Mouse (Mus musculus) adrenal gland, postnatal 25 days (tissue): ENCODE results near the gene Ccdc6. TPM values are rescaled to one million over a fixed set of nuclear protein-coding genes. Genes with fewer than 3 reads are reported as not detected.

ENCODE experiments used
- DNase-seq: peaks from one replicate; pipeline ENCODE4 v3.0.0; 2021; ENCODE audit warnings: mixed read lengths
- total RNA-seq: library from RNA; stranded (reverse); gene quantifications from 2 replicates; pipeline ENCODE4 v1.2.3, GENCODE M21; 2021

Ccdc6 gene
- total RNA-seq, 1 experiment from 2014 or later: 50.0 TPM

DNA sequence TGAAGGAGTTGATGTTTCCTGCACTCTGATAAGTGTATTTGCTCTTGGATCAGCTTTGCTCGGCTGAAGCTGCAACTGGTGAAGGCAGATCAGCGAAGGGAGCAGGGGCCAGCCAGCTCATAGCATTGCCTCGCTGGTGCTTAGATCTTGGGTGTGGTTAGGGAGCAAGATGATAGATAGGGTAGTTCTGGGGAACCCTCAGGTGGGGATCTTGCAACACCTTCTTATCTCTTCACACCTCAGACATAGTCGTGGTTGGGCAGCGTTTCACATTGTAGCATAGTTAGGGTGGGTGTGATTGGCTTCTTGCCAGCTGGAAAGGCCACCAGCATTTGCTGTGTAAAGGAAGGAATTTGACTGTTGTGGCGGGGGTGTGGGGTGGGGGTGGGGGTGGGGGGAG, 36.3 kb downstream of the Ccdc6 start:
- no peak for DNase-seq

DNA sequence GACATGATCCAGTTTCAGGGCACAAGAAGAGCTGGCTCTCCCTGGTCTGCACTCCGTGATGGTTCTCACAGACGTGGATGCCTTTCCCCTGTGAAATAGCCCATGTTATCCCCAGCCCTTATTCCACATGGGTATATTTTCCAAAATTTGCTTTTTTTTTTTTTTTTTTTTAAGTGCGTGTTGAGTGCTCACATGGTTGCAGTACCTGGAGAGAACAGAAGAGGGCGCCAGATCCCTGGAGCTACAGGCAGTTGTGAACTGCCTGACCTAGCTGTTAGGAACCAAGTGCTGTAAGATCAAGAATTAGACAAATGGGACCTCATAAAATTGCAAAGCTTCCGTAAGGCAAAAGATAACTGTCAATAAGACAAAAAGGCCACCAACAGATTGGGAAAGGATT, 38.8 kb downstream of the Ccdc6 start:
- DNase-seq: peak; percentile 33

DNA sequence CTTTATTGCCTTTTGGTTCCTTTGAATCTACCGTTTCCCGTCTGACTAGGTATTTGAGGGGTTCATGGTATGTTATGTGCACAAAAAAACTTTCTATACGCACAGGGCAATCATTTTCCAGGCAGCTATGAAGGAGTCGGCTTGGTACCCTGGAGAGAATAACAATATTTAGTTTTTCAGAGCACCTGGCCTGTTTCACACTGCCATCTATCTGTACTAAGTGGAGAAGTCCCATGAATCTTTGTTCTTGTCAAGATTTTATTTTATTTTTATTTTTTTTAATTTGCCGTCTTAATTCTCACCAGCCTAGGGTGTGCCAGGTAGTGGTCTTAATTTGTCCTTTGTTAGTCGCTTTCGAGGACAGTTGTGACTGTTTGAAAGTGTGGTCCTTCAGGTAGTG, 40.7 kb downstream of the Ccdc6 start:
- DNase-seq: no peak

DNA sequence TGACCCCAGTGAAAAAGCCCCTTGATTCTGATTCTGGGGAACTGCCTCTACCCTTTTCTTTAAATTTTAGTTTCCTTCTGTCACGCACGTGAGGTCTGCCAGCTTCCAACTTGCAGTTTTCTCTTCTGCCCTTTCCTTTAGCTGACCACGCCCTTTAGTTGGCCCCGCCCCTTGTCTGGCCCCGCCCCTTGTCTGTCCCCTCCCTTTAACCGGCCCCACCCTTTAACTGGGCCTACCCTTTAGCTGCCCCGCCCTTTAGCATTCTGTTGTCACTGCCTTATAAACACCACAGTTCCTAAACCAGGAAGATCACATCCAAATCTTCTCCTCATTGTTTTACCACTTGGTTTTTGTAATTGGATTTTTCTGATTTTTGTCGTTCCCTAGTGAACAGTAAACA, 41.2 kb downstream of the Ccdc6 start:
- no peak for DNase-seq

DNA sequence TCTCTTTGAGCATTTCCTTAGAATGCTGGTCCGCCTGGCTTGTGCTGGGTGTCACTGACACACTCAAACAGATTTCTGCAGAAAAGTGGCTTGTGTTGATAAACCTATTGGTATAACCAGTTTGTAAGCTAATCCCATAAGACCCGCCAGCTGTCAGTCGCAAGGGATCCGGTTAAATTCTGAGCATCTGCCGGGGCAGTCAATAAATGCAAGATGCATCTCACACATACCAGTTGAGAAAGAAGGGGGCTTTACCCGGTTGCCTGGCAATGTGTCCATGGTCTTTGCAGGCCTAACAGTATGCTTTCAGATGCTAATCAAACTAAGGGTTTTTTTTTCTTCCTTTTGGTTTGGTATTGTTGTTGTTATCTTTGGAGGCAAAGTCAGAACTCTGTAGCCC, 42.4 kb downstream of the Ccdc6 start:
- no peak for DNase-seq

DNA sequence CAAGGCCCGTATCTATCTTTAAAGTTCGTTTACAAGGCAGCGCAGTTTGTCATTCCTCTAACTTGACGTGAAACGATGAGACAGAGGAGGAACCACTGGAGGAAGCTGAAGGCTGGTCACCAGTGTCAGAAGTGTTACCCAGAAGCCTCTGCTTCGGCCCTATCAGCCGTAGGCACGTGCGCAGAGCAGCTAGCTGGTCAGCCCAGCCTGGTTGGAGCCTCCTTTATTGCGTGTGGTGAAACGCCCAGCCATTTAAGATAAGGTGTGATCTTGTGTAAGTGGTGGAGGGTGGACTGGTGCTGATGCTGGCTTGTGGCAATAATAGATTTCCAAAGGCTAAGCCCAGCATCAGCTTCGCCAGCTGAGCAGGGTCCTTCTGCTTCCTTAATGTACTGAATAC, 43.5 kb downstream of the Ccdc6 start:
- no peak for DNase-seq

DNA sequence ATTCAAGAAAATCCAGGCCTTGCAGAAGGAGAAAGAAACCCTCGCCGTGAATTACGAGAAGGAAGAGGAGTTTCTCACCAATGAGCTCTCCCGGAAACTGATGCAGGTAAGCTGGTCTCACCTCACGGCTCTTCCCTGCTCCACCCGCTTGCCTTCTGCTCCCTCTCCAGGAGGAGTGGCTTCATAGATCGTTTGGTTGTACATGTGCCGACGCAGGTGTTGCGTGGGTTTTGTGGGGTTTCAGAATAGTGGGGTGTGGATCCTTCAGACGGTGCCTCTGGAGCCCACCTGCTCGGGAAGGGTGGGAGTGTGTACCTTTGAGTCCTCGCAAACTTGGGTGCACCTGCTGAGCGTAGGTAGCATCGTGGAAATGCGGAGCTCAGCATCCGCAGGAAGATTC, 45.7 kb downstream of the Ccdc6 start:
- no peak for DNase-seq

DNA sequence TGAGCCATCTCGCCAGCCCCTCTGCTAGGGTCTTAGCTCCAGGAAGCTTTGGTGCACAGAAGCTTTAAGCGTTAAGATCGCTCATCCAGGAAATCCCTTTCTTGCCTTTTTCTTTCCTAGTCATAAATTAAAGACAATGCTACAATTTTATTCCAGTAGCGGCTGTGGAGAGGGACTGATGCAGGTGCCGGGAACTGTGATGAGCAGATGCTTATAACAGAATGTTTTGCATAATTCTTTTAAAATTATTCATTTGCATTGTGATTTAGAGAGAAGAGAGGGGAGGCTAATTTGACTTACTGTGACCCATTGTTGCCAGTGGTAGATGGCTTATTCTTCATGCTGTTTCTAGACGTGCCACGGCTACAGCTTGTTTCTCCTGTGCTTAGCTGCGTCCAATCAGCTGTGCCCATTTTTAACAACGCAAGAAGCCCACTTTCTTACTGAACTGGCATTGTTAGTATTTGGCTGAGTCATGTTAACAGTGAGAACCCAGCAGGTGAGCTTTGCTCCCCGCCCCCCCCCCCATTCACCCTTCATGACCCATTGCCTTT, 47.2 kb downstream of the Ccdc6 start:
- DNase-seq: no peak

DNA sequence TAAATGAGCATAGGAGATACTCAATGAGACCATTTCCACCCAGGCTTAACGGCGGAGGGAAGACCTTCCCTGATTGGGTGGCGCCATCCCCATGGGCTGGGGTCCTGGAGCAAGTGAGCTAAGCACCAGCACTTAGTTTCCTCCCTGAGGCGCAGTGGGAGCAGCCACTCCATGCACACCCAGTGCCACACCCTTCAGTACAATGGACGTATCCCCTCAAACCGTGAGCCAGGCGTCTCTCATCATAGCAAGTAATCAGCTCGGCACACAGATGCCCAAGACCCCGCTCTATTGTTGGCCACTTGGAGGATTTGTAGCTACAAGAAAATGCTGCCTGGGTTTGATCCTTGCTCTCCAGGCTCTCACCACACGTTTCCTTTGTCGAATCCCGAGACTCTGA, 49.0 kb downstream of the Ccdc6 start:
- no peak for DNase-seq

DNA sequence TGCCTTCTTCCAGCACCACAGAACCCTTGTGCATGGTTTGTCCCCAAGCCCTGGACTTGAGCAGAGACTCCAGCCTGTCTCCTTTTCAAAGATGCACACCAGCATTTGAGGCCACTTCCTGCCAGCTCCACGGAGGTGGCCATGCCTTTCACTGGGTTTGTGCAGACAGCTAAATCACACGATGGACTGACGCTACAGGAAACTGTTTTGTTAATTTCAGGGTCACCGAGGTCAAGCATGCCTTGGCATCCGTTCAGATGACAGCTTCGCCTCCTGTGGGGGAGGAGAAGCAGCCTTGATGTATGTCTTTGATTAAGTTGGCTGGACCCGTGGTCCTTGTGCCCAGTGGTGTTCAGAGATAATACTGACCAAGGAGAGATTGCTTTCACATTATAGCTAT, 52.2 kb downstream of the Ccdc6 start:
- DNase-seq: peak; percentile 35

DNA sequence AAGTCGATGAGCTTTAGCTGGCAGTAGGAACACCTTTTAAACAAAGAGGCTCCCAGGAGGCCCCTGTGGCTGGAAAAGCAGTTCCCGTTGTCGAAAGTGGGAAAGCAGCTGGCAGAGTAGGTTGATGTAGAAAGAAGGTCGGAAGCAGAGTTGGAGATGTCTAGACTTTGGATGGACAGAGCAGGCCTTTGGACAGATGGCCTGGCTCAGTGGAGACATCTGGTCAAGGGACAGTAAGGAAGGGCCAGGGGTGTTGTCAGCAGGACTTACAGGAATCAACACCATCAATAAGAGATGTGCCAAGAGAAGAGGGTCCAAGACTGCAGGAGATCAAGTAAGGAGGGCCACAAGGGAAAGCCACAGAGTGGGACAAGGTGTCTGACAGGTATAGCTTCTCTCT, 53.4 kb downstream of the Ccdc6 start:
- no peak for DNase-seq

DNA sequence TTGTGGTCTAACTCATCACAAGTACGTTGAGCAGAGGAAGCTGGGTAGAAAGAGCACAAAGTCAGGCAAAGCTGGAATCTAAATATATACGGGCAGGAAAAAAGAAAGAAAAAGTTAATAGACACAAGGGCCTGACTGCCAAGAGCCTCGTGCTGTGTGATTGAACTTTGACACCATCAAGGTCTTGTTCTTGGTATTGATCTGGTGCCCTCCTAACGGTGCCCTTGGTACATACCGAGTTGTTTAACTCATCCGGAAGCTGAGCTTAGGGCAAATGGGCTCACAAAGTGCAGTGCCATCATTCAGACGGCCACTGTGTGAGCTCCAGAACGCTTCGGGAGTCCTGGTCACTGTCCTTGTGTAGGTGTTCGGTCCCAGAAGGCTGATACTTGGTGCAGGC, 54.2 kb downstream of the Ccdc6 start:
- no peak for DNase-seq

DNA sequence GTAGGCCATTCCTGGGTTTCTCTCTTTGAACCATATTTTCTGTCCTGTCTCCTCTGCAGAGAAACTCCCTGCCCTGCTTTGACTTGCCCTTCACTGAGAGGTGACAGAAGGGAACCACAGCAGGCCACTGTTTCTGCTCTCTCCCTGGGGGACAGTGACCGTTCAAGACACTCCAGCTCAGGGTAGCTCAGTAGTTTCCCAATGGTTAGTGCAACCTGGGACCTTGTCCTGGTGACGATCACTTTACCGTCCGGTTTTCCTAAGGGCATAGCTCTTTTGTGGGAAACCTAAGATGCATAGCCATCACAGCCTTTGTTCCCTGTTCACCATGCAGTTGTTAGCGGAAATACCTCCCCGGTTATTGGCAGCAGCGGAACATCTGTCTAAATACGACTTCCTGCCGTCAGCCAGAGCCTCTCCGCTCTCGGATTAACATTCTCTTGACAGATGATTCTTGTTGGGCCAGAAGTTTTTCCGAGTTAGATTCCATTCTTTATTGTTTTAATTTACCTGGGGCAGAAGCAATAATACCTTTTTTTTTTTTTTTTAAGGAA, 55.3 kb downstream of the Ccdc6 start:
- no peak for DNase-seq

DNA sequence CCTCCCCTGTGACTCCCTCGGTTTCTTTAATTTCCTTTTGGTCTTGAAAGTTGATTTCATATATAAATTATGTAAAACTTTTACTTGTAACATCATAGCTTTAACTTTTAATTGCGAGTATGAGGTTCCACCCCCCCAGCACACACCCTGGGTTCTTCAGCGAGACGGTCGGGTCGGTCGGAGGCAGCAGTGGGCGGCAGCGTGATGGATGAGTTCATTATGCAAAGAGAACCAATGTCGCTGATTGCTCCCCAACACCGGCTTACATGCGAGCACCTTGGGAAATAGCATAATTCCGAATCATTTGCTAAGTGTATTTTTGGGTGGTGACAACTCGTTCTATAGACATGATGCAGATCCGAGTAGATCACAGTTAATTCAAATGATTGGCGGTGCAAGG, 56.9 kb downstream of the Ccdc6 start:
- DNase-seq: no peak

DNA sequence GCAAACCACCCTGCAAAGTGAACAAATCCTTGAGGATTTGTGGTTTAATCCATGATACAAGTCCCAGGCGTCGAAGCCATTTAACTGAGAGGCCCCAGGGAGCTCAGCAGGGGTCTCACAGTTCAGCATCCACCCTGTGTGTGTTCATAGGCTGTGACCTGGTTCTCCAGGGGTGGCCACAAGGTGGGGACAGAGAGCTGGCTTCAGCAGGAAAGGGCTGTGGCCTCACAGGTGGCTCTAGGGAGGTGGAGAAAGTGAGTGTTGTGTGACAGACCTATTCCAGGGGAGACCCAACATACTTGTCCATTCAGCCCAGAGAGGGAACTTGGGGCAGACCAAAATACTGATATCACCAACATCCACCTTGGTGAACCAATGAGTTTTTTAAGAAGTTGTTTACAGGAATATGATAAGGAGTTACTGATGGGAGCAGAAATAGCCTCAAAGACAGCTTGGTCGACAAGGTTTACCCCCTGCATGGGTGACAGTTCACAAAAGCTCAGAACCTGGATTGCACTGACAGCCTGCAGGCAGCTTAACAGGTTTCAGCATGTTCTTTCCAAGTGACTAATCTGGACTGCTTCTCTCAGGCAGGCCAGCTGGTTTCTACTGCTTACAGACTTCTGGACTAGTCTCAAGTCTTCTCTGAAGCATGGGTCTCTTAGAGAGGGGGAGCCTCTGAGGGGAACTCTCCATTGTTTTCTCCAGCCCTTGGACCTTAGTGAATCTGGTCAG, 59.7 kb downstream of the Ccdc6 start:
- peak; percentile 49 for DNase-seq

DNA sequence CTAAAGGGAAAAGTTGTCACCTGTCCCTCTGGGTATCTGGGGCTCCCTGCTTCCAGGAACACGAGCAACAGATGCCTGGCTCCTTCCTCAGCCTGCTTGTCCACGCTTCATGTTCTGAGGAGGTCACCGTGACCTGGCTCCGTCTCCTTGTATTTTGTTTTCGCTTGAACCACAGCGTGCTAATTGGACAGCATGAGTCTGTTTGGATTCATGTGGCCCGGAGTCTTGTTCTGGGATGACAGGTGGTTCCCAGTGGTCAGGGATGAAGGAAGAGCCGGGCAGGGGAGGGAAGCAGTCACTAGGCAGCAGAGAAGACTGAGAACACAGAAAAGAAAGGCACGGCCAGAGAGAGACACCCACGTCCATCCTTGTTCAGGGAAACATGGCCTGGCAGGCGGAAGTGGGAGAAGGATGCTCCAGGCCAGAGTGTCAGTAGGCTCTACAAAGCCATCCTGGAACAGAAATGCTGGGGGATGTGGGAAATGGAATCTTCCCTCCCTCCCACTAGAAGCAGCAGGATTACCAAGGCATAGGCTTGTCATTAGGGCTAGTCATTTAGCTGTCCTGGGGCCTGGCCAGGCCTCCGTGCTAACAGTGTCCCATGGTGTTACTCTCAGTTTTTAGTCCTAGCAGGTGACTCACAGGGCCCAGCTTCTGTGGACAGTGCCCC, 62.9 kb downstream of the Ccdc6 start:
- peak; percentile 38 for DNase-seq

DNA sequence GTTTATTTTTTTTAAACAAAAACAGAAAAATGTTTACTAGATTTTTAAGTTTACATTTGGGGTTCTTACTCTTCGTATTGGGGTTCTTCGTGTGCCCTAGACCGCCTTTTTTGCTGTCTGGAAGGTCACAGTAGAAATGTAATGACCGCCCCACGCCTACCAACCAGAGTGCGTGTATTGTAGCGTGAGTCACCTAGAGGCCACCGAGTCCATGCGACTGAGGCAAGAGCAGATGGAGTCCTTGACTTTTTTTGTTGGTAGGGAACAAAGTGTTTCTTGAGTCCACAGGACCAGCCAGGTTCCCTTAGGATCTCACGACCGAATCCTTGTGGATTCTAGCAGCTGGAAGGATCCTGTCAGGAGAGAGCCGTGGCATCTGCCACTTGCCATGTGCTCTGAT, 63.9 kb downstream of the Ccdc6 start:
- peak; percentile 31 for DNase-seq

DNA sequence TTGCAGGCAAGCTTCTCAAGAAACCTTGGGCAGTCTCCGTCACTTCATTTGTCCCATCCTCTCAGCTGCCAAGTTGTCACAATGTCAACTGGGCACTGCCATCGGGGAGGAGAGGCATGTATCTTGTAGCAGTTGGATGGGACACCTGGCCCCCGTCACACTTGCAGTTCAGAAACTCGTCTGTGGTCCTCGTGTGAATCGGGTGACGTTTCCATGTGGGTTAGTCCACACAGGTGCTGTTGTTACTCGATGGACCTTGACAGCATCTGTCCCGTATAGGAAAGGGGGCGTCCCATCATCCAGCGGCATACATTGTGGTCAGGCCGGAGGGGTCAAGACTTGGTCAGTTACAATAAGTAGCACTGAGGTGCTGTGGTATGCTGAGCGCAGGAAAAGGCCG, 64.6 kb downstream of the Ccdc6 start:
- DNase-seq: no peak

DNA sequence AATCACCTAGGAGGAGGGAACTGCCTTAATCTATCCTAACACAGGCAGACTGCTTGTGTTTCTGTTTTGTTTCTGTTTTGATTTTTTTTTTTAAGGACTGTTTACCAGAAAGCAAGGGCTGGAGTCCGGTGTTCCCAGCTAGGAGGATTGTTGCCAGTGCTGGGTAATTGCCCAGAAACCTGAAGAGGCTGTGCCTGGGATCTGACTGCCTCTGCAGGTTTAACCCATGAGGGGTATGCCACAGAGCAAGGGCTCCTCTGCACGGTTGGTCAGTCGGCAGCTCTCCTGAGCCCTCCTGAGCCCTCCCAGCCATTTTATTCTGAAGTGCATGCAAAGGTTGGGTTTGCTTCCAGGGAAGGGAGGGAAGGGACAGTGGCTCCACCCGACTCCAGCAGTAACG, 66.8 kb downstream of the Ccdc6 start:
- DNase-seq: no peak

DNA sequence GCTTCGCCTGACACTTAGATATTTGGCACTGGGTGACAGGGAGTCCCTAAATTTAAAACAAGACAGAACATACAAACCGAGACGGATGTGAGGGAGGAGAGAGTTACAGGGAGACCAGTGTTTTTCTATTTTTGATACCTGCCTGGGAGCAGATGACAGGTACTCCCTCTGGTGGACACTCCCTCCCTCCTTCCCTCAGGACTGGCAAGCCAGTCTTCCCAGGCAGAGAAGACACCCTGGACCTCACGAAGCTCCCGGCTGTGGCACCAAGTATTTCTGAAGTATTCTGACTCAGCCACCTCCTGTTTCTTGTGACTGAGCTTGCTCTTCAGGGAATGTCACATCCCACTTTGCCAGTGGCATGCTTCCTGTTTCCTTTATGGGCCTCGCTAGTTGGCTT, 69.0 kb downstream of the Ccdc6 start:
- DNase-seq: no peak

DNA sequence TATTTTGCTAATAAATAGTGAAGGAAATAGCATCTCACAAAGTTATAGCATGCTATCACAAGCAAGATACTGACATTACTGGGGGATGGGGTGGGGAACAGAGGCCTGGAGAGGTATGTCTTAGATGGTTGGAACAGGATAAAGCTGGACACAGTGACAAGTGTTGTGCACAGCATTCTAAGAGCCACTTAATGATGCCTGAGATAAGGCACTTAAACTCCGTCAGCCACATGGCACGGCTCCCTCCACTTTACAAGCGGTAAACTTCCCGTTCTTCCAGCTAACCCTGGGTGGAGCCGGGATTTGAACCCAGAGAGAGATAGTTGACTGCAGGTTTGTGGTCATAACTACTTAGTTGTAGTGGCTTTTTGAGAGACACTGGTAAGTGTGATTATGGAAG, 69.5 kb downstream of the Ccdc6 start:
- no peak for DNase-seq

DNA sequence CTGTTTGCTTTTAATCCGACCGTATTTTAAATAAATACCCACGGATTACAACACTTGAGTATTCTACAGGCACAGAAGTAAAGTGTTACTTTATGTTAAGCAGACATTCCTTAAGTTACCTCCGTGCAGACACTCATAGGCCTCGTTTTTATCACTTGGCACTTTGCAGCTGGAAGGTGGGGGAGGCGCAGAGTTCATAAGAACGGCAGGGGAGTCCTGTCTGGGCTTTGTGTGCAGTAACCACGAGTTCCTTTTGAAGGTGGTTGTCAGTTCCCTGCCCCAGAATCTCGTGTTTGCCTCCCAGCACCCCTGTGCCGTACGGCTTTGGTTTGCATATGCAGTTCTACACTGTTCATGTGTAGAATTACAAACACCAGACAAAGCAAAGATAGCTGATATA, 70.7 kb downstream of the Ccdc6 start:
- no peak for DNase-seq

DNA sequence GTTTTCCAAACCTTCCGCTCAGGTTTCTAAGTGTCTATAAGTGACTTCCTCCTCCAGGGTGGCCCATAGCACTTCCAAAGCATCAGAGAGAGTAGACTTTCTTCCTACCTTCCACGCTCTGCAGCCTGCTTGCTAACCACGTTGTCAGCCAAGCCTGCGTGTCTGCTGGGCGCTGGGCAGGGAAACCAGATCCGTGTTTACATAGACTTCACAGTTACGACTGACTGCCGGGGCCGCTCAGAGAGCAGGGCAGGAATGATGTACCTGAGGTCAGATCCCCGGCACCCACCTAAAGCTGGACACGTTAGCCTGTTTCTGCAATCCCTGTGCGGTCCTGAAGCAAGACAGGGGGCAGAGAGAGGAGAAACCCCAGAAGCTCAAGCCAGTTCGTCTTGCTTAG, 71.5 kb downstream of the Ccdc6 start:
- DNase-seq: no peak

DNA sequence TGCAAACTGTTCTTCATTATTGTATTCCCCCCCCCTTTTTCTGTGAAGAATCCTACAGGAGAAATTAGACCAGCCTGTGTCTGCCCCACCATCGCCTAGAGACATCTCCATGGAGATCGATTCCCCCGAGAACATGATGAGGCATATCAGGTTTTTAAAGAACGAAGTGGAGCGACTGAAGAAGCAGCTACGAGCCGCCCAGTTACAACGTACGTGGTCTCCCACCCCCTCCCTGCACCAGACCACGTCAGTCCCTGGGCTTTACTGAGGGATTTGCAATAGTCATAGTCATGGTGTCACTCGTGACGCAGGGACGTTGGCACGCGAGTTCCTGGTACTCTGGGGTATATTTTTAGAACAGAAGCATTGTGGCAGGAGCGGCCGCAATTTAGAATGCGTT, 72.1 kb downstream of the Ccdc6 start:
- no peak for DNase-seq
